Mouse (Mus musculus): ENCODE data around the gene Ankrd44.
"Not testable (repeated sequence)": the region's sequence is repeated elsewhere in the genome, so short reads cannot be mapped to it uniquely, and the experiment has no call there.

The Ankrd44 gene

DNA sequence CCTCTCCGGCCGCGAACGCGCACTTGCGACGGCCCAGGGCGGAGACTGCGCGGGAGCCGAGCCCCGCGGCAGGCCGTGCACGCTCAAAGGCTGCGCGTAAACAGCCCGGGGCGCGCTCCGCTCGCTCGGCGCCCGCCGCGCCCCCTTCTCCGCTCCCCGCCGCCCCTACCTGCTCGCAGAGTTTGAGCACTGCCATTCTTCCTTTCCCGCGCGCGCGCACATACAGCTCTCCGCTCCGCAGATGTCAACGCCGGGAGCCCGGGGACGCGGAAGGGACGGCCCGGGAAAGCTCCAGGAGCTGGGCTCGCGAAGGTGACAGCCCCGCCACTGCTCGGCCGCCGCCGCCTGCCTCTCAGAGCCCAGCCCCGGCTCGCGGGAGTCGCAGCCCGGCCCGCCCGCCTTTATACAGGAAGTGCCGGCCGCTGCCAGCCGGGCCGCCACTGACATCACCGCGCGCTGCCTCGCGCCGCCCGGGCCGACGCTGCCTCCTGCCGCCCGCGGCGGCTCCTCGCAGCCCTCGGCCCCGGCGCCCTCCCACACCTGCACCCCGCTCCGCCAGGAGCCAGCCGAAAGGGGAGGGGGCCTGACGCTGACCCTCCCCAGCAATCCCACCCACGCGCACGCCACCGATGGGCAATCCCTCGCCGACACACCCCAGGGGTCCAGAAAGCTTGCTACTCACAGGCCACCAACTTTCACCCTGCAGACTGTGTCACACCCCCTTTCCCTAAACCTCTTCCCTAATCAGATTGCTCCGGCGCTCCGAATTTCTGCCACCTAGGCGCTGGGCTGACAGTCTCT lies at the start of gene Ankrd44:
TSS of gene Ankrd44 (minus strand) at position 417 of the 801 bp plus-strand sequence.
- DNase-seq (ENCODE audit: low spot score in 2 of 2), result peak; percentile 68 to 82

DNA sequence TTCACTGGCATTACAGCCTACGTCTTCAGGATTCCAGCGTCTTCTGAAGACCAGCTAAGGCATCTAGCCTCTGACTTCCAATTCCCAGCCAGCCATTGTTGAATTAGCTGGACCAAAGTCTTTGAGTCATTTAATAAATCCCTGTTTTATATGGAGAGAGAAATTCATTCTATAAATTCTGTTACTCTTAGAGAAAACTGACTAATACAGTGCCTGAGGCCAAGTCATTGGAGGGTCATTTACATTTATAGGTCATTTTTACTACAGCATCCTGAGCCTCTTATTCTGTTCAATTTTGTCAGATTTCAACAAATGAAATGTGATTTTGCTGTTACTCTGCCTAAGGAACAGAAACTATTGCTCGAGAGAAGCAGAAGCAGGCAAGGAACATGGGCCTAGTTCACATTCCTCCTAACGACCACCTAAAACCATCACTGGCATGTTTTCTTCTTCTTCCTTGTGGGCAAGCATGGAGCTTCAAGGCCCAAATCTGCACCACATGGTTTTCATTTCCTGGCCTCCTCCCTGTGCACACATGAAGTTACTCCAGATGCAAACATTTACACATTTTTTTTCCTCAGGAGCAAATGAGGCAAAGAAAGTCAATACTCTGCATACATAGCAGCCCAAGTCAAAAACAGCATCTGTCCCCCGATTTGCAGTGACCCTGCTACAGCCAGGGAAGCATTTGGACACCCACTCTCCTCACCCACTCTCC lies 45.7 kb upstream of the Ankrd44 start:
- DNase-seq (ENCODE audit: low spot score in 2 of 2), result no peak

DNA sequence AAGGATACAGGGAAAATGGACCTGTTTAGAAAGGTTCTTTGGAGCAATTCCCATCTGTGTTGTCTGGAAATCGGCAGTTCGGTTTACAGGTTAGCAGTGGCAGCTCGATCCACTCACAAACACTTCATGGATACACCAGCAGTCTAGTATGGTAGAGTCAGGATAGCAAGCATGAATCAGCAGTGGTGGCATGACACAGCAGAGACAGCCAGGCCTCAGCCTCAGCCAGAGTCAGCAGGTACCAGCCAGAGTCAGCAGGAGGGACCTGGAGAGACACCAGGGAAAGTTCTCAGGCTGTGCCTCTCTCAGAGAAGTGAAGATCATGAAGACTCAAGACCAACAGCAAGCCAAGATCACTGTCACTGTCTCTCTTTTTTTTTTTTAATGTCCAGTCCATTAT lies 40.7 kb upstream of the Ankrd44 start:
- no peak for DNase-seq (ENCODE audit: low spot score in 2 of 2)

DNA sequence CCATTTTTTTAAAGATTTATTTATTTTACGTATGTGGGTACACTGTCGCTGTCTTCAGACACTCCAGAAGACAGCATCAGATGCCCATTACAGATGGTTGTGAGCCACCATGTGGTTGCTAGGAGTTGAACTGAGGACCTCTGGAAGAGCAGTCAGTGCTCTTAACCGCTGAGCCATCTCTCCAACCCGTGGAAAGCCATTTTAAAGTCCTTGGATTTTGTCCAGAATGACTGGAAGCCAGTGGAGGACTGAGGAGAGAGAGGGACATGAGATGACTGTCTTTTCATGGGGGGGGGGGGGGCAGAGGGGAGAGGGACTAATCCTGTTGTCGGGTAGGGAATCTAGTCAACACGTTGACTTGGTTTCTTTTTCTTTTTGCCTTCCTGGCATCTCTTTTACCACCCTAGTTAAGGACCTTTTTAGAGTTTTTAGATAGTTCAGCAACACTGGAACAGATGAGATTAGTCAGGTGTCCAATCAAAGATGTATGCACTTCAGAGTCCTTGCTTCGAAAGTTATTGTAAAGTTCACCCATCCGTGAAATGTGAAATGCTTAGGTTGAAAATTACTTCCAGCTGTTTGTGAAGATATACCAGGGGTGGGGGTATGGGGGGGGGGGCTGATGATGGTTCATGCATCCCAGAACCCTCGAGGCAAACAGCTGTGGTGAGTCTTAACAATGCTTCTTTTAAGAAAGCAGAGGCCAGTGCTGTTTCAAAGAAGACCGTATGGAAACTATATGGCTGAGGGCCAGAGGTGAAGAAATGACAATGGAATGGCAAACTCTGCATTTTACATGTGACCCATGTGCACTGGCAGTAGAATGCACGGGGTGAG lies 39.2 kb upstream of the Ankrd44 start:
- DNase-seq (ENCODE audit: low spot score in 2 of 2), result no peak

DNA sequence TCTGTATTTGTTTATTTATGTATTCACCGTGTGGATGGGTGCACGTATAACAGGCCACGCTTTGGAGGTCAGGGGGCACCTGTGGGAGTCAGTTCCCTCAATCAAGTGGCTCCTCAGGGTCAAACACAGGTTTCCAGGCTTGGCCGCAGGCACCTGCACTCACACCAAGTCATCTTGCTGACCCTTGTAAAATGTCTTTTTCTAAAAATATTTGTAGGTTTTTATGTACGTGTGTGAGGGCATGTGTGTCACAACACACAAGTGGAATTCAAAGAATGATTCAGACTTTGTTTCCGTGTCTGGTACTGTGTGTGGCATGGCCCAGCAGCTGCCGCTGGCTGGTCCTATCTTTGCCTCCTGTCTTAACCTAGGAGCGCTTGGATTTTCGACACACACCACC lies 35.5 kb upstream of the Ankrd44 start:
- DNase-seq (ENCODE audit: low spot score in 2 of 2), result no peak

DNA sequence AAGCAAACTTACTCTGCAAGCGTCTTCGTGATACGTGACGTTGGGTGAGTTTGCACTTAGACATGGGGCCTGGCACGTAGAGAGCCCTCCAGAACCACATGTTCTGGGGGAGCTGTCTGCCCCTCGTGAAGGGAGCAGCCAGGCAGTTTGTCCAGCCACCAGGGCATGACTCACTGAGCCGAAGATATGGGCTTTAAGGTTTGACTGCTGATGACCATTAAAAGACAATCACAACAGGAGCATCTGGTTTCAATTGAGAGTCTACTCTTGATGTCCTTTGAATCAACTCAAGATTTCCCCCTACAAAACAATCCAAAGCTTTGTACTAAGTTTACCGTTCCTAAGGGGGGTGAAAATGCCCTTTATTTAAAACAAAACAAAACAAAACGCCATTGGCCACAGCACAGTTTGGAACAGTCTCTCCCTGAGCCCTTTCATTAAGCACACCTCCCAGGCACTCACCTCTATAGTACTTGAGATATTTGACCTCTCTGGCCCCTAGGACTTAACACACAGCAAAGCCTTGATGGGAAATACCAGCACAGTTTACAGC lies 34.5 kb upstream of the Ankrd44 start:
- no peak for DNase-seq (ENCODE audit: low spot score in 2 of 2)

DNA sequence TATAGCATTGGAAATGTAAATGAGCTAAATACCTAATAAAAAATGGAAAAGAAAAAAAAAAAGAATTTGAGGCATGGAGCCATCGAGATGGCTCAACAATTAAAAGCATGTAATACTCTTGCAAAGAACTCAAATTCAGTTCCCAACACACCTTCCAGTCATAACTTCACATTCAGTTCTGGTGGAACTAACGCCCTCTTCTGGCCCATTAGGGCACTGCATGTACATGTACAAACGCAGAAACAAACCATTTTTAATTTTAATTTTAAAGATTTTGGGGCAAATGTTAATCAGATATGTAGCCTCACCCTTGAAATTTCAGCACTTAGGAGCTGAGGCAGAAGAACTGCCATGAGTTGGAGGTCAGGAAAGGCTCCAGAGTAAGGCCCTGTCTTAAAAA lies 32.3 kb upstream of the Ankrd44 start:
- peak in 1 of 2 experiments; percentile 42 for DNase-seq (ENCODE audit: low spot score in 2 of 2)

DNA sequence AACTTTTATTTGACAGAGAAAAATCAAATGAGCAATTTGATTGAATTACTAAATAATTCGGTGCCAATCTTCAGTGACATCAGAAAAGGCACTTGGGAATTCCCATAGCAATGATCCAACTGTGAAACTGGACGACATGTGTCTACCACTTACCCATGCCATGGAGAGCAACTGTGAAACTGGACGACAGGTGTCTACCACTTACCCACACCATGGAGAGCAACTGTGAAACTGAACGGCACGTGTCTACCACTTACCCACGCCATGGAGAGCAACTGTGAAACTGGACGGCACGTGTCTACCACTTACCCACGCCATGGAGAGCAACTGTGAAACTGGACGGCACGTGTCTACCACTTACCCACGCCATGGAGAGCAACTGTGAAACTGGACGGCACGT lies 30.8 kb upstream of the Ankrd44 start:
- DNase-seq (ENCODE audit: low spot score in 2 of 2), result not testable (repeated sequence)

DNA sequence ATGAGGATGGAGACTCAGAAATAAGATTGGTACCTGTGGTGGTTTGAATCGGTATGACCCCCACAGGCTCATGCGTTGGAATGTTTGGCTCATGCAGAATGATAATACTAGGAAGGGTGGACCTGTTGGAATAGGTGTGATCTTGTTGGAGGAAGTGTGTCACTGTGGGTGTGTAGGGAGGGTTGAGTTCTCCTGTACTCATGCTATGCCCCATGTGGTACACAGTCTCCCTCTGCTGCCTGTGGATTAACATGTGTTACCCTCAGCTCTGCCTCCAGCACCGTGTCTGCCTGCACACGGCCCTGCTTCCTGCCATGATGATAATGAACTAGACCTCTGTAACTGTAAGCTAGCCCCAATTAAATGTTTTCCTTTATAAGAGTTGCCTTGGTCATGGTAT lies 28.7 kb upstream of the Ankrd44 start:
- no peak for DNase-seq (ENCODE audit: low spot score in 2 of 2)

DNA sequence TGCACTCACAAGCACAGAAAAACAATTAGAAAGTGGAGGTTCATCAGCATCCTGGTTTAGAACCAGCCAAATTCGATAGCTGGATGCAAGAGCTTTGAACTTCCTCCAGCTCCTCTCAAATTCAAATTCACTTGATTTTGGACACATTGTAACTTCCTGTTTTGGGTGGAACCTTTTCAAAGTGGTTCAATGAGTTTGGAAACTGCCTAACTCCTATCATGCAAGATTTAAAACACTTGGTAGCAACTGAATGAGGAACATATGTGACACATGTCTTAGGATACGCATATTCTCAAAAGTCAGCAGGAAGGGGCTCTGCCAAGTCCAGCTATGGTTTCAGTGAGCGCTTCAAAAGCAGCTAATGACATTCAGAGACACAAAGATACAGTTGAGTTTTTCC lies 18.5 kb upstream of the Ankrd44 start:
- no peak for DNase-seq (ENCODE audit: low spot score in 2 of 2)

DNA sequence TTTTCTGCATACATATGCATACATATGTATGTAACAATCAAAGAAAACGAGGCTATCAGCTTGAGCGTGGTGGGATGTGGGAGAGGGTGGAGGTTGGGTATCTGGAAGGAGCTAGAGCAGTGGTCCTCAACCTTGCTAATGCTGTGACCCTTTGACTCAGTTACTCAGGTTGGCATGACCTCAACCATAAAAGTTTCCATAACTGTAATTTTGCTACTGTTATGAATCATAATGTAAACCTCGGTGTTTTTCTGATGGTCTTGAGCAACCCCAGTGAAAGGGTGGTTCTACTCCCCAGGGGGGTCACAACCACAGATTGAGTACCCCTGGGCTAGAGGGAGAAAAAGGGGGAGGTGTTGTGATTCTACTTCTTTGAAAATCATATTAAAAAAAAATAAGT lies 9.3 kb upstream of the Ankrd44 start:
- no peak for DNase-seq (ENCODE audit: low spot score in 2 of 2)

DNA sequence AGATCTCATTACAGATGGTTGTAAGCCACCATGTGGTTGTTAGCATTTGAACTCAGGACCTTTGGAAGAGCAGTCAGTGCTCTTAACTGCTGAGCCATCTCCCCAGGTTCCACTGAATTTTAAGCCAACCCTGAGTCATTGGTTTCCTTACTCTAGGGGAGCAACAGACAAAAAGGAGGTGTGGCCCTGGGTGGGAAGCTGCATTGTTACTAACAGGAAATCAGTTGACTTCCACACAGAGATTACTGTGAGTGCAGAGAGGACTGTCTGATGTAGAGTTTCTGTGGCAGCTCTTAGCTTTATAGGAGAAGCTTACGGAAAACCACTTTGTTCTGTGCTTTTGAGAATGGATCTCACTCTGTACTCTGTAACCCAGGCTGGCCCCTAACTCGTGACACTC lies 8.7 kb upstream of the Ankrd44 start:
- no peak for DNase-seq (ENCODE audit: low spot score in 2 of 2)

DNA sequence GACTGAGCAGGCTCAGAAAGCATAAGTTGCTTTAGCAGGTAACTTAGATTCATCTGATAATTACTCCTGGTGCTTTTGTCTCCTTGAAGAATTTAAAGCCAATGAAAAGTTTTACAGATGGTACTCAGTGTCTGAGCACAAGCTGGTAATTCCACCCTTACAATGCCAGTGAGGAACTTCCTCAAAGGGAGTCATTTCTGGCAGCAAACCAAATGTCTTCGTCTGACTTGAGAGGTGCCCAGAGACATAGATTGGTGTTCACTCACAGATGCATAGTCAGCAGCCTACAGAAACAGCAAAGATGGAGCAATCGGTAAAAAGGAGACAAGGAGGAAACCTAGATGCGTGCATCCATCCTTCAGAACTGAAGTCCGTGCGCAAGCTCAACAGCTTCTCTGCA lies 7.5 kb upstream of the Ankrd44 start:
- no peak for DNase-seq (ENCODE audit: low spot score in 2 of 2)

DNA sequence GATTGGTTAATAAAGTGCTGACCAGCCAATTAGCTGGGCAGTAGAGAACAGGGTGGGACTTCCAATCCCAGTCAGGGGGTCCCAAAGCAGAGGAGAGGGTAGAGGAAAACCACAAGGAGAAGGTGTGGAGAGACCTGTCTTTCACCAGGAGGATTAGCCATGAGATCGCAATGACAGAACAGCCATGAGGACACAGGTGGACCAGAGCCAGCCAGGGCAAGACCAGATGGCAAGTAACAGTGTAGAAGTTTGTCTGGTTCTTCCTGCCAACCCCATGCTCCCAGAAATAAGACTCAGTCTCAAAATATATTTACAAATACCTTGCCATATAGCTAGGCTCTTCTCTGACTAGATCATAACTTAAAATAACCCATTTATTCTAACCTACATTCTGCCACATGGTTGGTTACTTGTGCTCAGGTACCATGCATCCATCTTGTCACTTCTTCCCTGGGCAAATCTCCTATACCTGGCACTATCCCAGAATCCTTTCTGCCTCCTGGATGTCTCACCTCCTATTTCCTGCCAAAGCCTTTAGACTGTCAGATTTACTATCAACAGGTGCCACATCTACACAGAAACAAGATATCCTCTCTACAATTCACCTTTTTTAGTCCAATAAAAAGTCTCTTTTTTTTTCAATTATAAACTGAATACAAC lies 6.4 kb upstream of the Ankrd44 start:
- DNase-seq (ENCODE audit: low spot score in 2 of 2), result no peak

DNA sequence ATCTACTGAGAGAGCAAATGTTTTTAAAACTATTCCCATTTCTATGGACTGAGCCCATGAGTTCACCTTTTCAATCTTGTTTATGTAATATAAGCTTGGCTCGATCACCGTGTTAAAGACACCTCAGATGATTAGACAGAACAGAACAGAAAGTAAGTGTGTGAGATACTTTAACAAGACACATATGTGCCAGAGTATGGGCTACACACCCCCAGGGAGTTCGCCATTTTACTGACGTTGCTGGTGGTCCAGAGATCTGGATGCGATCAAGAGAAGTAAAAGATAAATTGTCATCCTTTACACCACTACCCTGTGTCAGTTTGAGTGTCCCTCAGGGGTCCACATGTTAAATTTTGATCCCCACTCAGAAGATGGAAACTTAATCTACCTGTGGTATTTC lies 5.0 kb upstream of the Ankrd44 start:
- DNase-seq (ENCODE audit: low spot score in 2 of 2), result no peak

DNA sequence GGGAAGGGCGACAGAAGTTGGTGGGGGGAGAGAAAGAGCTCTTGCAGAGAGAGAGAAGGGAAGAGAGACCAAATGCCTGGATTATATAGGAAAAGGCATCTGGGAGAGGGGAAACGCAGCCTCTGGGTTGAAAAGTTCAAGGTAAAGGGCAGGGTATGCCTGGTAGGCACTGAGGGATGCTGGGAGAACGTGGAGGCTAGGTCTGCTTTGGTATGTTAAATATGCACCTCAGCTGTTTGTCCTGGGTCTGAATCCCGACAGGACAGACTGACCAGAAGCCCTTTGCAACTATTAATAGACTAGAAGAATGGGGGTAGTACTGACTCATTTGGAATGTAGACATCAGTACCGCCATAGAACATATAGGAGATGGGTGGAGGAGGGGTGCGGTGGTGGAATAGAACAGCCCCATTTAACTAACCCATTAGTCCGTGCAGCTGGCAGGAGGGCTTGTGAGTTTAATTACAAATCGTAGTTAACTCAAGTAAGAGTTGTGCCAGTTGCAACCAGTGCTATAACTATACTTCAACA lies 4.5 kb upstream of the Ankrd44 start:
- no peak for DNase-seq (ENCODE audit: low spot score in 2 of 2)

DNA sequence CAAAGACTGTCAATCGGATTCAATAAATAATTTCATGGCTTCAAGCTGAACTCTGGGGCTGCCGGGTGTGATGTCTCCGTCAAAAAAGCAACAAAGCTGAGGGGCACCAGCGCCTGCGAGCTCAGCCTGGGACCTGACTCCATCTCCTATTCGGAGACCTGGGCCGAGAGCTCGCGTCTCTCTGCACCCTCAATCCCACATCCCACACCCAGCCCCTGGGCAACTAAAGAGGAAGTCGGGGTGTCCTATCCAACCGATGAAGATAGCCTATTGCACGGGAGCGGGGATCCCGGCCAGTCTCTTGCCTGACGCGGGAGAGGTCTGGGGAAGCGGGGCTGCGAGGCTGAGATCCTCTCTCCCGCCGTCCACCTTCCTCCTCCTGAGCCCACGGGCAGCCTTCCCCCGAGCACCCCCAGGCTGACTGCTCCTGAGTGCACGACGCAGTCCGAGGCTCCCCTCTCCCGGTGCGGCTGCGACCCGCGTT lies 694 bp downstream of the Ankrd44 start:
- peak; percentile 38 to 42 for DNase-seq (ENCODE audit: low spot score in 2 of 2)

DNA sequence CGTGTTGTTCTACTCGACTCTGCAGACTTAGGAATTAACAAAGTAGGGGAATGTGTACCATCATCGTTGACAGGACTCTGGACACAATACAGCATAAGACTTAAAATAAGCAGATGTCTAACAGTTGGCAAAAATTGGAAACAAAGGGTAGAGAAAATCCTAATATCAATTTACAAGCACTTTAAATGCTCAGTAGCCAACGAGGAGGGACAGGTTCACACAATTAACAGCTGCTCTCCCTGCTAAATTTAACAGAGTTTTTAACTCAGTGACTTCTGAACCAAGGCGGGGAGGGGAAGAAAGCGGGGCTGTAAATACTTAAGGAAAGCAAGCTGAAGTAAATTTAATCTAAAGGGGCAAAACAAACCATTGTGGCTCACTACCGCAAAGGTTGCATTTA lies 1.4 kb downstream of the Ankrd44 start:
- no peak for DNase-seq (ENCODE audit: low spot score in 2 of 2)

DNA sequence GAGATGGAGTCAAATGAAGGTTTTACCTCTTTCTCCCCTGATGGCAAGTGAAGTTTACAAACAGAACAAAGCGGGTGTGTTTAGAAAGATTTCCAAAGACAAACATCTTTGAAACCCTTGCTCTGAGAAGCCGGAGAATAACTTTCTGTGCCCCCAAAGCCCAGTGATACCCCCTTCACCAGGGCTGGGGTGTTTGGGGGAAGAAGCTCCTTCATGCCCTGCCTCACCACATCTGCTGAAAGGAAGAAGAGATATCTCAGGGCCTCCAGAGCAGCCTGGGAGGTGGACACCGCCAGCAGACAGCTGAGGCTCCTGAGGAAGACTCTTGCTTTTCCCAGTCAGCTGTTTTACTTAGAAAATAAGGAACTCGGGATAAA lies 1.9 kb downstream of the Ankrd44 start:
- DNase-seq (ENCODE audit: low spot score in 2 of 2), result peak in 1 of 2 experiments; percentile 23

DNA sequence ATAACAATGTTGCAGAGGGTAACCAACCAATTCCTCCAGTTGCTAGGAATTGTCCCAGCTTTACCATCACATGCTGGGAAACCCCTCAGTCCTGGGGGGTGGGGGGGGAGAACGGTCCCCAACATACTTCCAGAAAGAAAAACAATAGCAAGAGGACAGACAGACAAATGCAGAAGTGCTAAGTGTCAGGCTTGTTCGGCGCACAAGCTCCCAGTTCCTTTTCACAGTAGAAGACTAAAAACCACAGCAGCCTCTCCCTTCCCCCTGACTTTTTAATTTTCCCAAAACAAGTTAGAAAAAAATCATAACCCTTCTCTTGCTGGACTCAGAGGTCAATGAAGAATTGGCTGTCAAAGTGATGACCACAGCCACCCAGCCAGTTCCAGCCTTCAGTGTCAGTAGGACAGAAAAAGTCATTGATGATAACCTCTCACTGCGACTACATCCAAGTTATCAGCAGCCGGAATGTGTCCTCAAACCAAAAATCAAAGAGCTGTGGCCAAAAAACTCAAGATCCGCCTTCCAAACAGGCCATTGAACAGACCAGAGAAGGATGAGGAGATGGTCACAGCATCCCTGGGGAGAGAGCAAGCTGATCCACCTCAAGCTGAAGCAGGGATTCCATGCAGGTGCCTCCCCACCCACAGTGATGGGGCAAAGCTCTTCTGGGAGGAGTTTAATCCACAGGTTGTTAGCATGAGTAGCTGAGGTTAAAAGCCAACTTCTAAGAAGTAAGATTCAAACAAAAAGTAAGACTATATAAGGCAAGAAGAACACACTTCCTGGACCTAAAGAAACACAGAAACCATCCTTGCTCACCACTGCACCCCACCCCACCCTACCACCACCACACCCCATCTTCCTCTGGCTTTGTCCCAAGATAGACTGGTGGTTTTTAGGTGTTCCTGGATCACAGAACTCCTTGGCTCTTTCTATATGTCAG lies 2.5 kb downstream of the Ankrd44 start:
- peak in 1 of 2 experiments; percentile 30 for DNase-seq (ENCODE audit: low spot score in 2 of 2)
